Mouse (Mus musculus) central nervous system, embryonic 14 days (tissue): ENCODE measurements around the gene 1700016C15Rik. TPM values are rescaled to one million over a fixed set of nuclear protein-coding genes. Genes with fewer than 3 reads are reported as not detected.

Source experiments
- polyA plus RNA-seq: library from polyadenylated mRNA; depleted of rRNA; stranded (reverse); fragments of >200 nt; gene quantifications from 2 replicates; pipeline ENCODE4 v1.2.3, GENCODE M21; 2012; rRNA removed

The 1700016C15Rik gene
- not detected in 2 replicates for polyA plus RNA-seq

GRCm38 (mm10) chr1:177729043-177730024 lies at the start of gene 1700016C15Rik:
Gene 1700016C15Rik, plus strand, starts transcription at chr1:177729814.

GRCm38 (mm10) chr1:177796193-177796939 lies 66.8 kb downstream of the 1700016C15Rik start, which contains the start of gene Adss:
Gene Adss, minus strand, starts transcription at chr1:177796511.

Other genes starting within 250 kb of the 1700016C15Rik start
- 49.4 and 50.7 TPM in 2 replicates for gene Adss, start 66.7 kb downstream of the 1700016C15Rik start, polyA plus RNA-seq